Mouse (Mus musculus) 416B (cell line): ENCODE data around the gene Qpctl.
A peak's percentile ranks its signal among the peaks of the same experiment; 100 is the strongest.

Source experiments
- DNase-seq: peaks from one replicate; pipeline ENCODE4 v3.0.0; 2011; ENCODE audit warnings: low read depth

Qpctl gene

DNA sequence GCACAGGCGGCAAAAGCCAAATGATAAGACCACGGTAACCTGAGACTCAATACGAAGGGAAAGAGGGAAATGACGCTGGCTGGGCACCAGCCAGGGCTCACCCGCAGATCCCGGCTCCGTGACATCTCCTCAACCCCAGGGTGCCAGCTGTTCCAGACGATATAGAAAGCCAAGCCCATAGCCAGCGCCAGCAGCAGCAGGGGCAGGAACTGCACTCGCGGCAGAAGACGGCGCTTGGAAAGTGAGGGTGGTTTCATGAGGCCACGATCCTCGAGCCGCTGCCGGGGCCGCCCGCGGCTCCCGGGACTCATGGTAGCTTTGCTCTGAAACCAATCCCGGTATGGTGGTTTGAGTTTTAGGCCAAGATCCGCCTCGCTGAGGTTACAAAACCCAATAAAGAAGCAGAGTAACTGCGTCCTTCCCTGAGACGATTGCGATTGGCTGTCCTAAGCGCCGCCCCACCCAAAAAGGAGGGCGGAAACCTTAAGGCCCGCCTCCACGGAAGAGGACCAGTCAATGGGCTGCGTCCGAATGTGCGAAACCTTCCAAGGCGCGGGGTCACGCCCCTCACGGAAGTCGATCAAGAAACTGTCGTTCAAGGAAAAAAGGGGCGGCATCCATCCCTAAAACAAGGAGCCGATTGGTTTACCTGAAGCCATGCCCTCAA, at the start of gene Qpctl:
TSS of gene Qpctl (minus strand) at position 417 of the 667 bp plus-strand sequence.
- DNase-seq, result peak; percentile 100

- peak; percentile 58 for DNase-seq
These were observed 48.9 kb upstream of the Qpctl start for GRCm38 (mm10) chr7:19197985-19198384.

DNA sequence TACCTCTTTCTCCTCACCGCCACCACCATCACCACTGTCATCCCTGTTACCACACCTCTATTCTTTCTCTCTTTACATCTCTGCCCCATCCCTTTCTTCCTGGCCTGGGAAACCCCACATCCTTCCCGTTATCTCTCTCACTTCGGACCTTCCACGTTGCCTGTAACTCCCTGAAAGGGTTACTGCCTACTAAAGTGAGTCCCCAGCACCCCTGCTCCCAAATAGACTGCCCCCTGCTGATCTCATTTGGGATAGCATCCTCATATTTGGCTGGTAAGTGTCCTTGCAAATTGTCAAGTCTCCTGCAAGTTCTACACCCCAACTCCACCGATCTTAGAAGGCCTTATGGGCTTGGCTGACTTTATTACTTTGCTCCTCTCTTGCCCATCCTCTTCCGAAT, 47.6 kb upstream of the Qpctl start:
- peak; percentile 78 for DNase-seq

DNA sequence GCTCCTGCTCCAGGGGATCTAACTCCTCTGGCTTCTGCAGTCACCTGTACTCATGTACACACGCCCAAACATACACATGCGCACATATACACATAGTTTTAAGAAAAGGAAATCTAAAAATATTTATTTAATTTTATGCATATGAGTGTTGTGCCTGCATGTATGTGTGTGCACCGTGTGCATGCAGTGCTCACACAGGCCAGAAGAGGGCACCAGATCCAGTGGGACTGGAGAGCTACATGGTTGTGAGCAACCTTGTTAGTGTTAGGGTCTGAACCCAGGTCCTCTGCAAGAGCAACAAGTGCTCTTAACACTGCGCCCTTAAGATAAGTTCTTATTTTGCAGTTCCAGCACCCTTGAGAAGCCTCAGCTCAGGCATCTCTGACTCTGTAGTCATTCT, 45.6 kb upstream of the Qpctl start:
- no peak for DNase-seq

DNA sequence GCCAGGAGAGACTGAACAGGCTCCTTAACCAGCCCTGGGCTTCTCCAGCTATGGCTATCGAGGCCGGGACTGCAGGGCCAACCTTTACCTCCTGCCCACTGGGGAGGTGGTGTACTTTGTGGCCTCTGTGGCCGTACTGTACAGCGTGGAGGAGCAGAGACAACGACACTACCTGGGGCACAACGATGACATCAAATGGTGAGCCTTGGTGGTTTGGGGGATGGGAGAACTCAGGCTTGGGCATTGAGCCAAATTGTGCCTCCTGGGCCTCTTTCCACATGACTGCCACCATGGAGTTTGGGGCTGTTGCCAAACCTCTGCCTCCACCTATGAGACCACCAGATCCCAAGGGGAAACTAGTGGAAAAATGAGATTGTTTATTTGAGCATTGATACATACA, 35.7 kb upstream of the Qpctl start:
- DNase-seq, result no peak

DNA sequence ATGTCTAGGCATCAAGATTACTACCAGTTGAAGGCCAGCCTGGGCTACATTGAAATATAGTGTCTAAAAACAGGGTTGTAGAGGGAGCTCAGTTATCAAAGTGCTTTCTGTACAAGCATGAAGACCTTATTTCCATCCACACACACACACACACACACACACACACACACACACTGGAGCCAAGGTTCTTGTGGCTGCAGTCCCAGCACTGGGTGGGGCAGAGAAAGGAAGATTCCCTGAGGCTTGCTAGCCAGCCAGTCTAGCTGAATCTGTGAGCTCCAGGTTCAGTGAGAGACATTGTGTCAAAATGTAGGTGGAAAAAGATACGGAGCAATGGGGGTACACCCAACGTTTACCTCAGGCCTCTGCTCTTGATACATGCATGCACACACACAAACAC, 35.2 kb upstream of the Qpctl start:
- DNase-seq, result no peak

GRCm38 (mm10) chr7:19180862-19181429, 31.9 kb upstream of the Qpctl start:
- DNase-seq, result peak; percentile 87

- DNase-seq, result no peak
These were observed 30.8 kb upstream of the Qpctl start for GRCm38 (mm10) chr7:19179936-19180335.

- DNase-seq, result no peak
These were observed 30.1 kb upstream of the Qpctl start for GRCm38 (mm10) chr7:19179173-19179572.

- DNase-seq, result peak; percentile 72
These were observed 29.5 kb upstream of the Qpctl start for GRCm38 (mm10) chr7:19178443-19179092.

DNA sequence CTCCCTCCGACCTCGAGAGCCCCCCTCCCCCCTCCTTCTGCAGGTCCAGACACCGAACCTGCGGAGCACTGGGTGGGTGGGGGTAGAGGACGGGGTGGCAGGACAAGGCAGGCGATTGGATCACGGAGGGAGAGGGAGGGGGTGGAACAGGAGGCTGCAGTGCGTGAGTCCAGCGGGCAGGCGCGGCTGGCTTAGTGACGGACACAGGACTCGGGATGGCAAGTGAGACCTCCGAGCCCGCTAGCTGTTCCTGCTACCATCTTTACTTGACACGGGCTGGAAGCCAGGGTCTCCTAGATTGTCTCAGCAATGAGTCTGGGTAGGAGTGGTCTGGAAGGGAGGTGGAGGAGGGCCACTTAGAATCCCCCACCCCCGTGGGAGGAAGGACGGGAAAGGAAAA, 28.9 kb upstream of the Qpctl start:
- no peak for DNase-seq

DNA sequence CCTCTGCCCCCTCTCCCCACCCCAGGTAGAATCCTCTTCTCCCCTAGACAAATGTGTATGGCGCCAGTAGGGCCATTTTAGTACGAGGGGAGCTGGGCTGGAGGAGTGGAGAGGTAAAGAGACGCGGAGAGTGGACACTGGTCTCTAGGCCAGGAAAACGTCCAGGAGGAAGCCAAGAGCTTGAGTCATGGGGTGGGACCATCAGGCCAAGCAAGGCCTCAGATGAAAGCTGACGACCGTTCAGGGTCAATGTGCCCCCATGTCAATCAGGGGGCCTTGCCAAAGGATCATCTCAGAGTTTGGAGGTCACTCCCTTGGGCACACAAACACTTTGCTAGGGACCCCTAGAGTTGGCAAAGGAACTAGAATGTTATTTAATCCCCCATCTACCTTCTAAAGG, 28.1 kb upstream of the Qpctl start:
- no peak for DNase-seq

DNA sequence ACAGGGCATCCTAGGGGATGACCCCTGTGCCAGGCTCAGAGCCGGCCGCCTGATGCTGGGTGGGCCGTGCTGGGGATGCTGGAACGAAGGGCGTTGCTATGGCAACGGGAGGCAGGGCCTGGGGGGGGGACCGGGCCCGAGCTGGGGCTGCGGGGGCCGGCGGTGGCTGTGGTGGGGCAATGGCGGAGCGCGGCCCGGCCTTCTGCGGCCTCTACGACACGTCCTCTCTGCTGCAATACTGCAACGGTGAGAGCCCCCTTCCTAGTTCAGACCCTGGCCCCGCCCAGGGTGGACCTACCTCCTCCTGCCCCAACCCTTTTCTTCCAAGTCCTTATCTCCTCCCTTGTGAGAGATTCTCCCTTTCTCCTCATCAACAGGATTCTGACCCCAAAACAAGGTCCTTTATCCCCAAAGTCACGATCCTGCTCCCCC, 27.4 kb upstream of the Qpctl start:
- no peak for DNase-seq

GRCm38 (mm10) chr7:19175708-19176515, 26.8 kb upstream of the Qpctl start, which contains the start of gene Eml2:
Eml2 (plus strand) TSS chr7:19176421.
- peak; percentile 59 for DNase-seq

GRCm38 (mm10) chr7:19172874-19173273, 23.8 kb upstream of the Qpctl start:
- DNase-seq, result peak; percentile 82

- no peak for DNase-seq
These were observed 22.7 kb upstream of the Qpctl start for GRCm38 (mm10) chr7:19171831-19172230.

- DNase-seq, result no peak
These were observed 21.1 kb upstream of the Qpctl start for GRCm38 (mm10) chr7:19170142-19170541.

DNA sequence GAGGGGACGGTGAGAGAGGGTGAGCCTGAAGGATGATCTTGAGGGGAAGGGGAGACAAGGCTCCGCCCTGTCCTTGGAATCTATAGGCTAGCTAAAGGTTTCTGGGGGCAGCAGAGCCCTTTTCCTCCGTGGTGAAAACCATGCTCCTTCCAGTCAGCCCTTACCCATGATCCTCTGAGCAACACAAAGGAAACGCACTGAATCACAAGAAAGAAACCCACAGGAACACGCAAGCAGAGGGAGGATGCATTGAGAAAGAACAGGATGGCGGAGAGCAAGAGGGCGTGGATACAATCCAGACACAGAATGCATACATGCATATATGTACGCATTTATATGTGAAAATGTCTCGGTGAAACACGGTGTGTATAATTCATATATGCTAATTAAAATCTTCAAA, 20.4 kb upstream of the Qpctl start:
- peak; percentile 66 for DNase-seq

- no peak for DNase-seq
These were observed 17.9 kb upstream of the Qpctl start for GRCm38 (mm10) chr7:19166990-19167389.

- DNase-seq, result no peak
These were observed 16.7 kb upstream of the Qpctl start, which contains the start of gene Gipr for GRCm38 (mm10) chr7:19165656-19166423. Gipr (minus strand) TSS chr7:19166127.

DNA sequence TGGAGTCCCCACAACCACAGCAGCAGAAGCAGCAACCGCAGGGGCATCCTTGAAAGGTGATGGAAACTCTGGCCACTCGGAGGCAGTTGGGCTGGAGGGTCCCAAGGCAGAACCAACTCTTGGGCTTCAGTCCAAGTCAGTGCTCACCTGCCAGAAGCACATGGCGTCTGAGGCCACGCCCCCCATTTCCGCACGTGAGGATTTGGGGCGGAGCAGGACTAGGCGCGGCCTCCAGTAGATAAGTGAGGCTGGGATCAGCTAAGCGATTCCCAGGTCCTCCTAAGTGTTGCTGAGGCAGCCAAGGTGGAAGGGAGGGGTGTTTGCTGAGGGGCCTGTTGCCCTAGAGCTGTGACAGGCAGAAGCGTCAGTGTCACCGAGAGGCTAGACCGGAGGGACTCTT, 15.9 kb upstream of the Qpctl start:
- DNase-seq, result peak; percentile 43

GRCm38 (mm10) chr7:19164189-19164588, 15.1 kb upstream of the Qpctl start:
- peak; percentile 58 for DNase-seq
